Mouse (Mus musculus) bone marrow macrophage, adult 2 months (primary cell): ENCODE results near the gene Vav3. TPM values are rescaled to one million over a fixed set of nuclear protein-coding genes. Genes with fewer than 3 reads are reported as not detected.

Experiments used
- H3K27ac ChIP-seq: 2 replicates; pipeline ENCODE4 v1.5.1; 2012; ENCODE audit warnings: low read depth, low read length; ENCODE audit not compliant: insufficient read depth
- H3K4me1 ChIP-seq: 2 replicates; pipeline ENCODE4 v1.6.1; 2012; ENCODE audit warnings: low read length; ENCODE audit not compliant: control insufficient read depth, insufficient read depth
- H3K4me3 ChIP-seq: 2 replicates; pipeline ENCODE4 v1.5.1; 2012; ENCODE audit warnings: mild to moderate bottlenecking, low read length, moderate library complexity; ENCODE audit not compliant: insufficient read depth
- CTCF ChIP-seq: IDR thresholded peaks from 2 replicates; pipeline ENCODE4 v1.5.1; 2012; ENCODE audit warnings: low read depth, mild to moderate bottlenecking, low read length, moderate library complexity
- POLR2A ChIP-seq: IDR thresholded peaks from 2 replicates; pipeline ENCODE4 v1.6.1; 2012; ENCODE audit warnings: mild to moderate bottlenecking, low read depth, low read length, borderline replicate concordance
- polyA plus RNA-seq: library from polyadenylated mRNA; stranded (reverse); fragments of >200 nt; gene quantifications from 2 replicates; pipeline ENCODE4 v1.2.4, GENCODE M21; 2012; ENCODE audit not compliant: missing spikeins, insufficient read depth, insufficient read length

Gene Vav3
- polyA plus RNA-seq, 1 experiment: 30.6 TPM

DNA sequence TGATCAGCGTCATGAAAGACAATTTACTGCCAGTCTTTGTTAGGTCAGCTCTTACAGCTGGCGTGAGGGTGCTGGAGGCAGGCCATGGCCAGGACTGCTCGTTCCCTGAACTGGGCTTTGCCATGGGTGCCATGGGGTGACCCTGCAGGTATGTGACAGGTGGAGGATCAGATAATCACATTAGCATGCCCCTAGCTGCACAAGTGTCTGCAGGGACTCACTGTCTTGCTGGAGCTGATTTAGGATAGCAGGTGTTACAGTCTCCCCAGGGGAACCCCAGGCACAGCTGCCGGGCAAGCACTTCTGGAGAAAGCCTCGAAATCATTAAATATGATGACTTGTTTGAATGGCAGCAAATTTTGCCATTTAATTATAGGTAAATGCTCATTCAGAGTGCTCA lies 156.0 kb downstream of the Vav3 start:
- Histone ChIP-seq H3K4me3 (no peak overlapping the region), H3K27ac (no peak overlapping the region), H3K4me1 (peaks cover 2% of the 10 kb centered on the region)
- TF ChIP-seq CTCF (no peak), POLR2A (no peak)

DNA sequence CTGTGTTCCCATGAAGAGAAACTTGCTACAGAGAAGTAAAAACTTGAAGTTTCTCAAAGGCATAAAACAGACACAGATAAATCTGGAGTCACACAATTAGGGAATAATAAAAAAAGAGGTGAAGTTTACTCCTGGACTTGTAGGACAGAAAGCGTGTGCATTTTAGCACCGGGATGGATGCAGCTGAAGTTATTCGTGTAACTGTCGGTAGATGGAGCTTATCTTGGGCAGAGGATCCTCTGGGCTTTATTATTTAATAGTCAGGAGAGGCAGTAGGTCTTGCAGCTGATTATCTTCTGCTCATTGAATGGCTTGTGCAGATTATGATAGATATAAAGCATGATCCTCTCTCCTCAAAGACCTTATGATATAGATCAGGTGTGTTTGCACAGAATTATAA lies 156.6 kb downstream of the Vav3 start:
- peaks cover 2% of the 10 kb centered on the region for H3K4me1 ChIP-seq
- no peak overlapping the region for H3K4me3 ChIP-seq
- TF ChIP-seq CTCF (no peak), POLR2A (no peak)
- H3K27ac ChIP-seq: no peak overlapping the region

DNA sequence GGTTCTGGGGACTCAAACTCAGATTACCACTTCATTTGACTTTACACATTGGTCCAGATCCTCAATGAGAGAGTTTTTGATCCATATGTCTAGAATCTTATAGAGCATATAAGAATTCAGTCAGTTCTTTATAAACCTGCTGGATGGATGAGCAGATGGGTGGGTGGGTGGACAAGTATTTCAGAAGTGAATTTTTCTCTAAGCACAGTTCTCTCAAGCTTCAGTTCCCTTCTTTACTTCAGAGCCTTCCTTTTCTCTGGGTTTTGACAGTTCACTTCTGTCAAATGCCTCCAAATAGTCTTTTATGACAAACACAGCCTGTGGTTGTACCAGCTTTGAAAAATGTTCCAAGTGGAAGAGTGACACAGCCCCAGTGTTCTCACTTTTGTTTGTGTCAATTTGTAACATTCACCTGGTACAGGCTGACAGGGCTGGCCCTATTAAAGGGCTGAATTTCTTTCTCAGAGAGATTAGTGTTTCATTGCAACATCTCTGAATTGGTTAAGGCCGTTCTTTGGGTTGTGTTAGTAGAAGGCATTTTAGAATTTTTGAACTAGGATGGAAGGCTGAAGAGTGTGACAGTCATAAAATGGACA lies 159.5 kb downstream of the Vav3 start:
- TF ChIP-seq POLR2A (no peak), CTCF (no peak)
- Histone ChIP-seq H3K4me3 (no peak overlapping the region), H3K4me1 (no peaks in the 10 kb centered on the region; the same call in 1 of the 2 replicates), H3K27ac (no peak overlapping the region)

DNA sequence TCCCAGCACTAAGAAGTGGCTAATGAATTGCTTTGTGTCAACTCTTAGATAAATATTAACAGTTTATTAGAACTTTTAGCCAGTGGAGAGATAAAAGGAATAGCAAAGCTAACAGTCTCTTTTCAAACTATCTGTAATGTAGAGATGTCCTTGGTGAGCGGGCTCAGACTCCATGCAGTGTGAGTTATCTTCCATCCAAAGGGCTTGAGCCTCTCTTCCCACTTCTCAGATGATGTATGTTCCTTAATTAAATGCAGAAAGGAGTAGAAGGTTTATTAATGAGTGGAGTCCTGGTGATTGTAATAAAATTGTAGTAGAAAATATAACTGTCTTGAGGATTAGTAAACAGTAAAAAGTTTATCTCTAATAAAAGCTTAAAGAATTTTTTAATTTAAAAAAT lies 169.3 kb downstream of the Vav3 start:
- H3K27ac ChIP-seq: no peak overlapping the region
- peaks cover 15% of the 10 kb centered on the region for H3K4me1 ChIP-seq
- no peak overlapping the region for H3K4me3 ChIP-seq
- TF ChIP-seq POLR2A (no peak), CTCF (no peak)

DNA sequence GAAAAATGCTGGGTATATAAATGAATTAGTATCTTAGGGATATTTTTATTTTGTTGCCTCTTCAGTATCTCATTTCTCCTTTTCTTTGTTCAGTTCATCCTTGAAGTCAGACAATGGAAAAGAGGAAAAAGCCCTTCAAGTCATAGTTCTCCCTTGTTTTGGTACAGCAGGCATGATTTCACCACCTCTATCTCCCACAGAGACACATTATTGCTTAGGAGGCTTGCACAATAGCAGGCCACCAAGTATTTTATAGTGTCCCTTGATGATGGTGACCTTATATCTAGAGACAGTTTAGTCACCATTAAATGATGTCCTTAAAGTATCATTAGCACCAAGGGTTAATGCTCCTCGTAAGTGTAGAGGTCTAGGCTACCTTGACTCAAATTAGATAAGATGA lies 171.4 kb downstream of the Vav3 start:
- H3K27ac ChIP-seq: no peak overlapping the region
- no peak overlapping the region for H3K4me3 ChIP-seq
- H3K4me1 ChIP-seq: peaks cover 21% of the 10 kb centered on the region
- TF ChIP-seq POLR2A (no peak), CTCF (no peak)

DNA sequence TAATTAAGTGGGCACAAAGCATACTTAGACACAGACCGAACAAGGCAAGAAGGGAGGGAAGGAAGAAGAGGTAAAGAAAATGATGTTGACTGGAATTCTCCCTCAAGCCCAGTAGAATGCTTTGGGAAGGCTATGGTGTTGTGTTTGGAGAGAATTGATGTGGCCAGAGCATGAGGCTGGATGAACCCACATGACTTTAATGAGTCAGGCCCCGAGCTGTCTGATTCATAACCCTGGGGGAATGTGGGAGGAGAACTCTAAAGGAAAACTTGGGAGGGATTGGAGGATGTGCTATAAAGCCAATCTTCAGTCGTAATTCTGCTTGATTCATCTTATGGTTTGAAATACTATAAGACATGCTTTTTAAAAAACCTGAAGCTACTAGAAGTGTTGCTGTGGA lies 175.0 kb downstream of the Vav3 start:
- no peak overlapping the region; the same call in 1 of the 2 replicates for H3K27ac ChIP-seq
- H3K4me3 ChIP-seq: no peak overlapping the region
- TF ChIP-seq POLR2A: no peak
- TF ChIP-seq CTCF: no peak
- peaks cover 15% of the 10 kb centered on the region for H3K4me1 ChIP-seq

DNA sequence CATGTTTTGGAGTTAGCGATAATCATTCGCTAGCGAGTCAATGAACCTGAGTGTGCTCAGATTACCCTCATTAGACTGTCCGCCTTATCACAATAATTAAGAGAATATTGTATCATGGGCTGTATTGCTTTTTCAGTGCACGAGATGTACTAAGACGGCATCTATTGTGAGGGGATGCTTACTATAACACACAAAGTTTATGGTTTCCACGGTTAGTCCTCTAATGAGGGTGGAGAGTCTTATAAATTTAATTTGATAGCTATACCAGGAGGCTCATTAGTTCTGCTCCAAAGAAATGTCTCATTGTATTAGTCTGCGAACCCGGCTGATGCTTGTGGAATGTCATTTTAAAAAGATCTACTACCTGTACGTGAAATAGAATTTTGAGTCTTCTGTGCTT lies 175.9 kb downstream of the Vav3 start:
- H3K27ac ChIP-seq: no peak overlapping the region
- peaks cover 12% of the 10 kb centered on the region for H3K4me1 ChIP-seq
- H3K4me3 ChIP-seq: no peak overlapping the region
- TF ChIP-seq POLR2A: no peak
- no peak for TF ChIP-seq CTCF

DNA sequence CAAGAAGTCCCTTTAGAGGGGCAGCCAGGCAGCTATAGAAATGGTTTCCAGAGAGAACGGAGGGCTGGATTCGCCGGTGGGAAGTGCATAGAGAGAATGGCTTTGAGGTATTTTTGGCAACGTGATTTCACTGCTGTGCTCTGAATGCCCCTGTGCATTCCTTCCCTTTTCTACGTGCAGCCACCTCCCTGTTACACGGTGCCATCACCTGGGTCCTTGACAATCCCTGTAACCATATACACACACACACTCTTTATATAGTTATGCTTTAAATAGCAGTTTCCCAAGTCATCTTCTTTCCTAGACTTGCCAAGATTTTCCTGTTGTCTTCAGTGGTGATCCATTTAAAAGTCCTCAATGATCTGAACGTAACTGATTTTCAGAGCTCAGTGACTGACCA lies 181.7 kb downstream of the Vav3 start:
- no peak for TF ChIP-seq CTCF
- TF ChIP-seq POLR2A: no peak
- H3K4me3 ChIP-seq: no peak overlapping the region
- no peaks in the 10 kb centered on the region for H3K4me1 ChIP-seq
- H3K27ac ChIP-seq: no peak overlapping the region

DNA sequence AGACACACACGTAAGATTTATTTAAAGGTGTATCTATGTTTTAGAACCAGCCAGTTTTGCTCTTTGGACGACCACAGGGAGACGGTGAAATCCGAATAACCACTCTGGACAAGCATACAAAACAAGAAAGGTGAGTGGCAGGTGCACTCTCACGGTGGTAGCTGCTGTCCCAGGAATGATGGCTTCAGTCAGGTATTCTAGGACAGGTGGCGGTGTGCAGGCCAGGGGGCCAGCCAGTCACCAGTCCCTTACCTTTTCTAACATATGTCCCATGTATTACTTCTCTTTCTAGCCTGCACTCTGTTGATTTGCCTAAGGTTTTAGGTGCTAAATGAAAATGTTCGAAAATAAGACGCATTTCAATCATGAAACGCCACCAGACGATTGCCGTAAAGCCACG lies 185.4 kb downstream of the Vav3 start:
- H3K27ac ChIP-seq: no peak overlapping the region
- TF ChIP-seq CTCF: no peak
- TF ChIP-seq POLR2A: no peak
- H3K4me3 ChIP-seq: no peak overlapping the region
- H3K4me1 ChIP-seq: no peaks in the 10 kb centered on the region

DNA sequence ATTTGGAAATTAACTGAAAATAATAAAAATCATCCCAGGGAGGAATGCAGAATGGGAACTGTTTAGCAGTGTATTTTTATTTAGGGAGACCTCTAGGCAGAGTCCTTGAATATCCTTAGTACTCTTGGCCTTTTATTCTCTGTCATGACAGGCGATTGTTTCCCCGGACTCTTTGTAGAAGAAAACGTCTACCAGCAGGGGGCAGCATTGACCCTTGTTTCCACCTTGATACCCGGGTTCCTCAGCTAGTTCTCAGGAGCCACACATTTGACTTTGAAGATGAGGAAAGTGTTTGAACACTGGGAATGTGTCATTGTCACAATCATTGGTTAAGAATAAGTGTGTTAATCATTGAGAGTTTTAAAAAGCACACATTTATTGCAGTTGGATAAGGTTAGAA lies 185.8 kb downstream of the Vav3 start:
- TF ChIP-seq CTCF: no peak
- Histone ChIP-seq H3K4me1 (no peaks in the 10 kb centered on the region), H3K27ac (no peak overlapping the region), H3K4me3 (no peak overlapping the region)

DNA sequence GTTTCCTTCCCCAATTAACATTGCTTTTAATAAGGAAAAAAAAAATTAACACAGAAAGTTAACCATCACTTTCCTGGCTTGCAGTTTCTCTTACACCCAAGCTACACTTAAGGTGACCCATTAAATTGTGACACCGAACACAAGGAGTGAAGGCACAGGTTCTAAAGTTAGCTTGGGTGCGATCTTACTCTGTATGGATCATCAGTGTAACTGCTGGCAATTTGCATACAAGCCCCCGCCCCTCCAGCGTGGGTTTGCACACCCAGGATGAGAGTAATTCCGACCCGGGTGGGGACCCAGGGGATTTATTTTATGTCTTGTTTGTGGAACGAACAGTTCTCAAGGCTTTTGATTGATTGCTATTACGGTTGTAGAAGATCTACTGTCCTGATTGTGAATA lies 186.2 kb downstream of the Vav3 start:
- Histone ChIP-seq H3K4me1 (no peaks in the 10 kb centered on the region), H3K27ac (no peak overlapping the region), H3K4me3 (no peak overlapping the region)
- TF ChIP-seq CTCF (no peak), POLR2A (no peak)
